Mouse (Mus musculus) heart, postnatal 14 days (tissue): Measurements from ENCODE around the gene Mrpl45. TPM values are rescaled to one million over a fixed set of nuclear protein-coding genes. Genes with fewer than 3 reads are reported as not detected.

Experiments
- DNase-seq, 2 experiments: peaks; one replicate each; pipeline ENCODE4 v3.0.0; 2021 to 2022
- intact Hi-C: fragments of 180-260 bp; cut with DNase I; formaldehyde crosslinking; loops from one replicate; pipeline ENCODE4 v1.15.1; 2025
- total RNA-seq, 2 experiments: library from RNA; stranded (reverse); gene quantifications; 2 replicates each; pipeline ENCODE4 v1.2.3; 2021

Gene Mrpl45
- total RNA-seq, 2 experiments from 2014 or later = 42.7 to 51.2 TPM

DNA sequence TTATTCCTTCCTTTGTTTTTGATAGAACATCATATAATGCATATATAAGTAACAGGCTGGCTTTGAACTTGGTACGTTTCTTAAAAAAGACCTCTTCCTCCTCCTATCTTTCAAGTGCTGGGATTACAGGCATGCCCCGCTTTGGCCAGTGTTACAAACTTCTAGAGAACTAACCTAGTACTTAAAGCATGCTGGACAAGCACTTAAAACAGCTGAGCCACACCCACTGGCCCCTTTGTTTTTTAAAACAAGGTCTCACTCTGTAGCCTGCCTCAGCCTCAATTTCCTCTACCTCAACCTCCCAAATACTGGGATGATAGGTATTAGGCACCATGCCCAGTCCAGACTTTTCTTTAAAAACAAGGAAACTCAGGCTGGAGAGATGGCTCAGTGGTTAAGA, 39.1 kb downstream of the Mrpl45 start:
- DNase-seq = no peak
- intact Hi-C loops = no loop called here

GRCm38 (mm10) chr11:97355247-97355646, 39.7 kb downstream of the Mrpl45 start:
- no peak for DNase-seq
- intact Hi-C loops = no loop called here

GRCm38 (mm10) chr11:97357663-97358062, 42.1 kb downstream of the Mrpl45 start:
- intact Hi-C loops = loop anchor here (1.0 kb wide), 1 partner anchor 43 kb away; no protein-coding TSS in a partner anchor
- peak; percentile 73 to 87 for DNase-seq

GRCm38 (mm10) chr11:97361948-97362648, 46.6 kb downstream of the Mrpl45 start, which contains the start of gene Socs7:
TSS of gene Socs7 (plus strand) at chr11:97362551.
- intact Hi-C loops = loop anchor here (5.0 kb wide), 1 partner anchor 105 kb away; no protein-coding TSS in a partner anchor
- DNase-seq = peak; percentile 95 to 98

DNA sequence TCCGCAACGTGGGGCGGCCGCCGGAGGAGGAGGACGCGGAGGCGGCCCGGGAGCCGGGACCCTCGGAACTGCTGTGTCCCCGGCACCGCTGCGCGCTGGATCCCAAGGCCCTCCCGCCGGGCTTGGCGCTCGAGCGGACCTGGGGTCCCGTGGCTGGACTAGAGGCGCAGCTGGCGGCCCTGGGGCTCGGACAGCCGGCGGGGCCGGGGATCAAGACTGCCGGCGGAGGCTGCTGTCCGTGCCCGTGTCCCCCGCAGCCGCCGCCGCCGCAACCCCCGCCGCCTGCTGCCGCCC, 47.1 kb downstream of the Mrpl45 start:
- DNase-seq = no peak
- intact Hi-C loops = loop anchor here (5.0 kb wide), 1 partner anchor 105 kb away; no protein-coding TSS in a partner anchor

DNA sequence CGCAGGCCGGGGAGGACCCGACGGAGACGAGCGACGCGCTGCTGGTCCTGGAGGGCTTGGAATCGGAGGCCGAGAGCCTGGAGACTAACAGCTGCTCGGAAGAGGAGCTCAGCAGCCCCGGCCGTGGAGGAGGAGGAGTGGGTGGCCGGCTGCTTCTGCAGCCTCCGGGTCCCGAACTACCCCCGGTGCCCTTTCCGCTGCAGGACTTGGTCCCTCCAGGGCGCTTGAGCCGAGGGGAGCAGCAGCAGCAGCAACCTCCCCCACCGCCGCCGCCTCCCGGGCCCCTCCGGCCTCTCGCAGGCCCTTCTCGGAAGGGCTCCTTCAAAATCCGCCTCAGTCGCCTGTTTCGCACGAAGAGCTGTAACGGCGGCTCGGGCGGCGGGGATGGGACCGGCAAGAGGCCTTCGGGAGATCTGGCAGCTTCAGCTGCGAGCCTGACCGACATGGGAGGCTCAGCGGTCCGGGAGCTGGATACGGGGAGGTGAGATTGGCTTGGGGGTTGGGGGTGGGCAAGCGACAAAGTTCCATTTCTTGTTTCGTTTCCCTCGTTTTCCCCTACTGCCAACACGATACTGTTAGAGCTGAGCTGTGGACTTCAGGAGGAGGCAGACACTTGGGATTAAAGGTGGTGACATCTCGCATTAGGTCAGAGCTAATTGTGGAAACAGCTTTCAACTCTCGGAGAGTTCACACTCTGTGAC, 47.6 kb downstream of the Mrpl45 start:
- intact Hi-C loops = loop anchor here (5.0 kb wide), 1 partner anchor 104 kb away; no protein-coding TSS in a partner anchor
- peak; percentile 47 to 63 for DNase-seq

DNA sequence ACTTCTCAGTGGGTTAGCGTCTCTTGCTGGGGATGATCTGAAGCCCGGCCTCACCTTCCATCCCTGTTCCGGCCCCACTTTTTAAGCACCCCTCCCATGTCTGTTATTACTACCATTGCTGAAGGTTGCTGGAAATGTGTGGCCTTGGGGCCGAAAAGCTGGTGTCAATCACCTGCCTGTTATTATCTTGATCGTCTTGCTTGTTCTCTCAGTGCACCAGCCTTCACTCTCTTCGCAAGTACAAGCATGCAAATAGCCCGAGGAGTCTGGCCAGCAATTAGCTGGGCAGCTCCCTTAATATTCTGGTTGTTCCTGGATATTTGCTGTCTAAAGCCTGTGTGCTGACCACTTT, 48.1 kb downstream of the Mrpl45 start:
- intact Hi-C loops = loop anchor here (5.0 kb wide), 1 partner anchor 104 kb away; no protein-coding TSS in a partner anchor
- DNase-seq = peak in 1 of 2 experiments; percentile 11

DNA sequence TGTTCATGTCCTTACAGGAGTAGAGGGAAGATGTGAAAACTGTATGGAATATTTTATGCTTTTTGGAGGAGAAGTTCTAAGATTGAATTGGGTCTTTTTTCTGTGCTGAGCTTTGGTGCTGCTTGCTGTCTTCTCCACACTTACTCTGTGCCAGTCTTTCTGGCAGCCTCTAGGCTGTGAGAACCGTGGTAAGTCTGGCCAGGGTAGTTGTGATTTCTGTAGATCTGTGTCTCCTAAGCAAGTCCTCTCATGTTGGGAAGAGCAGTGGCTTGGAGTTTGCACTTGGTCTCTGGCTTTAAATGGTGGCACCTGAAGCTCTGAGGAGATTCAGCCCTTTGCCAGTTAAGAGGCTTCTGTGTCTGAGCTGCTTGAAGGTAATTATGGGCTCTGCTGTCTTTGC, 50.0 kb downstream of the Mrpl45 start:
- intact Hi-C loops = no loop called here
- no peak for DNase-seq

GRCm38 (mm10) chr11:97368501-97368900, 53.0 kb downstream of the Mrpl45 start:
- intact Hi-C loops = no loop called here
- DNase-seq = no peak

DNA sequence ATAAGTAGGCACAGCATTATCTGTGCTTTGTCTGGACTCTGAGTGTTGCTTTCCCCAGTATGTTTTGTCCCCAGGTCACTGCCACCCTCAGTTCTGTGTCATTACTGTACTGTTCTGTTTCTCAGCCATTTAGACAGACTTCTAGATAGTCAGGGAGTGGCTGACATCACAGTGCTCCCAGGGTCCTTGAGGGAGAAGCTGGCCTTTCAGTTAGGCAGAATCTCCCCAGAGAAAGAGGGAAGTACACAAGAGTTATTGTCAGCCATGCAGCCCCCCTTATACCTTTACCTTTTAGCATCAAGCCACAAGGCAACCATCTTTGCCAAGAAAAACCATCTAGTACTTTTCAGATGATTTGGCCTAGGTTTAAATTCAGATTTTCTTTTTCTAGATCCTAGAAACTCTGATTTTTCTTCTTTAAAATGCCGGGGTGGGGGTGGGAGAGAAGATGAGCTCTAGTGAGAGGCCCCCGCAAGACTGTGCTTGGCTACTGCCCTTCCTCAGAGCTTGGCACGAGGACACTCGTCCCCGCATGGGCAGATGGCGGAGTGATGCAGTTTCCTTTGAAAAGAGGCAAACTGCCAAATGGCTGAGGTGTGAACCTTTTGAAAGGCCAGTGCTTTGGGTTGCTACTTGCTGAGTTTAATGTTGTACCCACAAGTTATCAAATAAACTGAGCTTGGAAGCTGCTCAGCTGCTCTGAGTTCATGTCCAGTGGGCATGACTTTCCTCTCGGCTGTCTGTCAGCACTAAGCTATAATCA, 55.0 kb downstream of the Mrpl45 start:
- intact Hi-C loops = no loop called here
- no peak for DNase-seq

DNA sequence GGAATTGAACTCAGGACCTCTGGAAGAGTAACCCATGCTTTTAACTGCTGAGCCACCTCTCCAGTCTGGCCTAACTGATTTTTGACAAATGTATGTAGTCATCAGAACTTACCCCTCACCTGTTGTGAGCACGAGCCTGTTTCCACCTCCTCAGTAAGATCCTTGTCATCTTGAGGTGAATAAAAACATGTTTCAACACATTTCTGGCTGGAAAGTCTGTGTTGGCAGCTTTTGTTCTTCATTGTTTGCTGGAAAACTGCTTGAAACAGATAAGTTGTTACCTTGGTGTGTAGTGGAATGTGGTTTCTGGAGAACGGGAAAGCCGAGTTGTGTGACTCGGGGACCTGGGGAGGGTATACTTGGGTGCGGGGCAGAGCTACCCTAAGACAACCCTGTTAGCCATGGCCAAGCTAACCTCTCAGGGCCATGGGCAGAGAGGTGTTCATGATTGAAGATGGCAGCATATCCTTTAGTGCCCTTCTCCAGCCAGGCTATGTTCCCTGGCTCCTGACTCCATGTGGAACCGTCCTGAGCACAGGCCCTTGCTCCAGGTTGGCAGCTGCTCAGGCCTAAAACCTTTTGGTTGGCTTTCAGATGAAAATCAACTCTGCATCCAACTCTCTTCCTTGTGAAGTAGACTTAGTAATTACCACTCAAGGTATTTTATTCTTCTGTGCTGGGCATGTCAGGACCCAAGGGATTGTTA, 56.8 kb downstream of the Mrpl45 start:
- DNase-seq = no peak
- intact Hi-C loops = no loop called here

- intact Hi-C loops = no loop called here
- DNase-seq = no peak
Observed at GRCm38 (mm10) chr11:97373402-97373801, 57.9 kb downstream of the Mrpl45 start.

Other genes starting within 250 kb of the Mrpl45 start
- gene Tbx21, start 200.4 kb upstream of the Mrpl45 start, total RNA-seq = under 1 TPM in 1 of 2 experiments, not detected in 1; 0.12 TPM
- gene Tbkbp1, start 164.2 kb upstream of the Mrpl45 start, total RNA-seq = 10 to 100 TPM; 13.4 to 15.8 TPM
- gene Kpnb1, start 127.8 kb upstream of the Mrpl45 start, total RNA-seq = 10 to 100 TPM; 86.3 to 94.8 TPM
- 10 to 100 TPM; 65.4 to 70.8 TPM for gene Npepps, start 35.1 kb upstream of the Mrpl45 start, total RNA-seq
- gene Gpr179, start 36.4 kb downstream of the Mrpl45 start, total RNA-seq = under 1 TPM; 0.02 to 0.05 TPM
- 10 to 100 TPM; 16.1 to 19.6 TPM for gene Socs7, start 46.8 kb downstream of the Mrpl45 start, total RNA-seq
- gene Arhgap23, start 99.8 kb downstream of the Mrpl45 start, total RNA-seq = 10 to 100 TPM; 24.8 to 25.1 TPM
- gene 4933428G20Rik, start 184.6 kb downstream of the Mrpl45 start, total RNA-seq = not detected